Mouse (Mus musculus) bone marrow macrophage, adult 2 months (primary cell): ENCODE data around the gene Gm10354.
"Not testable (repeated sequence)": the region's sequence is repeated elsewhere in the genome, so short reads cannot be mapped to it uniquely, and the experiment has no call there.

ENCODE experiments used
- CTCF ChIP-seq: IDR thresholded peaks from 2 replicates; pipeline ENCODE4 v1.5.1; 2012; ENCODE audit warnings: low read depth, mild to moderate bottlenecking, low read length, moderate library complexity
- POLR2A ChIP-seq: IDR thresholded peaks from 2 replicates; pipeline ENCODE4 v1.6.1; 2012; ENCODE audit warnings: mild to moderate bottlenecking, low read depth, low read length, borderline replicate concordance

- not testable (repeated sequence) for TF ChIP-seq CTCF, POLR2A
These were observed at the start of gene Gm10354 for GRCm38 (mm10) chr5:14978835-14979234.
